Mouse (Mus musculus) embryonic facial prominence, embryonic 13.5 days (tissue): ENCODE measurements around the gene Atrip. TPM values are rescaled to one million over a fixed set of nuclear protein-coding genes. Genes with fewer than 3 reads are reported as not detected.

Experiments
- ATAC-seq: fragments of 200-750 bp; cut with Nextera tagmentation; 2 replicates; pipeline ENCODE4 v1.8.0; 2017; ENCODE audit warnings: low read depth; ENCODE audit not compliant: insufficient number of reproducible peaks, insufficient read depth, low FRiP score, low TSS enrichment
- H3K27ac ChIP-seq: fragments of 300-500 bp; sonication (generic); 2 replicates; pipeline ENCODE4 v1.5.1; 2015; ENCODE audit warnings: moderate library complexity, mild to moderate bottlenecking, inconsistent platforms
- H3K27me3 ChIP-seq: fragments of 300-500 bp; sonication (generic); 2 replicates; pipeline ENCODE4 v1.6.1; 2015; ENCODE audit warnings: mild to moderate bottlenecking, inconsistent platforms
- H3K36me3 ChIP-seq: fragments of 300-500 bp; sonication (generic); 2 replicates; pipeline ENCODE4 v1.6.1; 2015; ENCODE audit warnings: mild to moderate bottlenecking, inconsistent platforms
- H3K4me1 ChIP-seq: fragments of 300-500 bp; sonication (generic); 2 replicates; pipeline ENCODE4 v1.6.1; 2015; ENCODE audit warnings: inconsistent platforms
- H3K4me2 ChIP-seq: fragments of 300-500 bp; sonication (generic); 2 replicates; pipeline ENCODE4 v1.6.1; 2015; ENCODE audit warnings: moderate library complexity, mild to moderate bottlenecking, inconsistent platforms
- H3K4me3 ChIP-seq: fragments of 300-500 bp; sonication (generic); 2 replicates; pipeline ENCODE4 v1.5.1; 2015; ENCODE audit warnings: mild to moderate bottlenecking, inconsistent platforms
- H3K9ac ChIP-seq: fragments of 300-500 bp; sonication (generic); 2 replicates; pipeline ENCODE4 v1.6.1; 2015; ENCODE audit warnings: mild to moderate bottlenecking, inconsistent platforms
- H3K9me3 ChIP-seq: fragments of 300-500 bp; sonication (generic); 2 replicates; pipeline ENCODE4 v1.6.1; 2016; ENCODE audit warnings: inconsistent platforms
- WGBS: fragments of 180-500 bp; shearing (Covaris S2); methylation state at CpG from one replicate; pipeline ENCODE4 v1.1.7; 2015; ENCODE audit warnings: mixed read lengths; 5-methylcytosine and 5-hydroxymethylcytosine counted together
- polyA plus RNA-seq: library from polyadenylated mRNA; unstranded; fragments of >200 nt; fragmentation: Nextera tagmentation; extraction: Ambion mirVana; gene quantifications from 2 replicates; pipeline ENCODE4 v1.2.1, GENCODE M21; 2015

Atrip gene
- polyA plus RNA-seq, 1 experiment from 2014 or later = 29.6 TPM

DNA sequence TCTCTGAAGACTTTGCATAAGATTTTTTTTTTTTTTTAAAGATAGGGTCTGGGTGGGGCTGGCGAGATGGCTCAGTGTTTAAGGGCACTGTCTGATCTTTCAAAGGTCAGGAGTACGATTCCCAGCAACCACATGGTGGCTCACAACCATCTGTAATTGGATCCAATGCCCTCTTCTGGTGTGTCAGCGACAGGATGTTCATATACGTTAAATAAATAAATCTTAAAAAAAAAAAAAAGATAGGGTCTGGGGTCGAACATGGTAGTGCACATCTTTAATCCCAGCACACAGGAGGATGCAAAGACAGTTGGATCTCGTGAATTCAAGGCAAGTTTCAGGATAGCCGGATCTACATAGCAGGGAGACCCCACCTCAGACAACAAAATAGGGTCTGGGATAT is 24.6 kb downstream of the Atrip start:
- H3K9ac ChIP-seq = no peak overlapping the region

DNA sequence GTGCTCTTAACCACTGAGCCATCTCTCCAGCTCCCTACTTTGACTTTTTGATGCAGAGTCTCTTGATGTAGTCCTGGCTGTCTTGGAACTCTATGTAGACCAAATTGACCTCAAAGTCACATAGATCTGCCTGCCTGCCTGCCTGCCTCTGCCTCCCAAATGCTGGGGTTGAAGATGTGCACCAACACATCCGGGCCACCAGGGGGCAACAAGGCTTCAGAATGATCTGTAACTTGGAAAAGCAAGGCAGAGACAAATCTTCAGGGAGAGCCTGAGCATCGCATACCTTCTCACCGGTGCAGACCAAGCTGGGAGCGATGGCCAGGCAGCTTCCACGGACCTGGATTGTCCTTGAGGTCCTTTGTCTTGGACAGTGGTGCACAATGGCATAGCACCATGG is 27.6 kb downstream of the Atrip start:
- no peak overlapping the region for H3K27ac ChIP-seq
- 38% methylated on average over 5 of the region's 5 CpGs for WGBS
- no peak overlapping the region for H3K4me3 ChIP-seq
- H3K4me2 ChIP-seq = no peak overlapping the region
- H3K9ac ChIP-seq = no peak overlapping the region
- no peaks in the 10 kb centered on the region for H3K9me3 ChIP-seq
- no peaks in the 10 kb centered on the region for H3K4me1 ChIP-seq
- H3K27me3 ChIP-seq = no peaks in the 10 kb centered on the region
- no peak for ATAC-seq
- peaks cover 22% of the 10 kb centered on the region for H3K36me3 ChIP-seq

More for the DNA sequence above, 24.6 kb downstream of the Atrip start:
- Histone ChIP-seq H3K4me3 (no peak overlapping the region), H3K27me3 (no peaks in the 10 kb centered on the region), H3K36me3 (peaks cover 39% of the 10 kb centered on the region), H3K27ac (no peak overlapping the region), H3K9me3 (no peaks in the 10 kb centered on the region), H3K4me2 (no peak overlapping the region), H3K4me1 (peaks cover 9% of the 10 kb centered on the region)
- no peak for ATAC-seq
- WGBS = 75% methylated on average over 7 of the region's 7 CpGs

DNA sequence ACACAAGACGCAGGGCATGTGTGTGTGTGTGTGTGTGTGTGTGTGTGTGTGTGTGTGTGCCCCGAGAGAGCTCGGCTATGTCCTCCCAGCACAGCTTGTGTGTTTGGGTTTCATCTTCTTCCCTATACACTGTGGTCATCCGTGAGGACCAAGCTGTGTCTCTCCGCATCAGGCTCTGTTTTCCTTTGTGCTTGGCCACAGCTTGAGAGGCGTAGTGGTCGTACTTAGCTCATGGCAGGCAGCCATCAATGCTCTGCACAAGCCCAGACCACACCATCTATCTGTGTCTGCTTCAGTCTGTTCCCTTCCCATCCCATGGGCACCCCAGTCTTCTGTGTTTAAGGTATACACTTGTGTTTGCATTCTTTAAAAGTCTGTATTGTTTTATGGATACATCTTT is 32.6 kb downstream of the Atrip start:
- no peak overlapping the region for H3K4me3 ChIP-seq
- H3K27me3 ChIP-seq = no peaks in the 10 kb centered on the region
- peaks cover 5% of the 10 kb centered on the region for H3K36me3 ChIP-seq
- WGBS = 74% methylated on average over 7 of the region's 7 CpGs
- no peak overlapping the region for H3K27ac ChIP-seq
- no peak overlapping the region for H3K9ac ChIP-seq
- no peaks in the 10 kb centered on the region for H3K9me3 ChIP-seq
- H3K4me2 ChIP-seq = no peak overlapping the region
- ATAC-seq = no peak
- peaks cover 29% of the 10 kb centered on the region for H3K4me1 ChIP-seq

DNA sequence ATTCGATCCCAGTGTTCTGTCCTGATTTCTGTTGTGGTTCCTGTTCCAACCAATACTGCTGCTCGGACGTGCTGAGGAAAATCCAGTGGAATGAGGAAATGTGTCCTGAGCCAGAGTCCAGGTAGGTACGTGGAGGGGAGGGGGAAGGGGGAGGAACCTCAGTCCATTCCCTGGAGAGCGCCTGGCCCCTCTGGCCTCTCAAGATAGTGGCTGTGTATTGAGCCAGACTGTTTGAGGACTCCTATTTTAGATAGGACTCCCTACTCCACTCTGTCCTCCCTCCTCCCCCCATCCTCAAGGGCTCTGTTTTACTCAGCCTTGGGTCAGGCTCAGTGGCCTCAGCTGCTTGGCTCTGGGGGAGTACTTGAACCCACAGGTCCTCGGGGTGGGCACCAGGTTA is 33.0 kb downstream of the Atrip start:
- Histone ChIP-seq H3K27ac (no peak overlapping the region), H3K27me3 (no peaks in the 10 kb centered on the region), H3K4me2 (no peak overlapping the region), H3K9ac (peak overlapping the region; percentile 46; the same call in 1 of the 2 replicates), H3K4me1 (peaks cover 29% of the 10 kb centered on the region), H3K9me3 (no peaks in the 10 kb centered on the region), H3K4me3 (no peak overlapping the region), H3K36me3 (peaks cover 3% of the 10 kb centered on the region; the same call in 1 of the 2 replicates)
- WGBS = 57% methylated on average over 6 of the region's 6 CpGs
- ATAC-seq = no peak

DNA sequence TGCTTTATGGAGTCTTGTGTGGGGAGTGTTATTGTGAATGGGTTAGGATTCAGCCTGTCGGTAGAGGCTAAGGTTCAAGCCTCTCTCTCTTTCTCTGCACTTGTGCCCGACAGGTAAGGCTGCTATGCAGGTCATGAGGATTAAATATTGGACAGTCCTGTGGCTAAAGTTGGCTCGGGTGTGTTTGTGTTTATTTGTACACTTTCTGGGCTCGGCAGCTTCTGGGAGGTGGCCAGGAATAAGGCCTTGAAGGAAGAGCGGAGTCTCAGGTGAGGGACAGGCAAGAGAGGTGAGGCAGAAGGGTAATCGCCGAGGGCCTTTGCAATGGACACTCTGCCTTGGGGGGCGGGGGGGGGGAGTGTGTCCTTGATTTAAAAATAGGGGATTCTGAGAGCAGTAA is 33.7 kb downstream of the Atrip start:
- peaks cover 29% of the 10 kb centered on the region for H3K4me1 ChIP-seq
- H3K4me2 ChIP-seq = peak overlapping the region; percentile 85; the same call in 1 of the 2 replicates
- peaks cover 3% of the 10 kb centered on the region; the same call in 1 of the 2 replicates for H3K36me3 ChIP-seq
- peak overlapping the region; percentile 46 for H3K9ac ChIP-seq
- no peak for ATAC-seq
- no peaks in the 10 kb centered on the region for H3K9me3 ChIP-seq
- no peaks in the 10 kb centered on the region for H3K27me3 ChIP-seq
- 79% methylated on average over 8 of the region's 8 CpGs for WGBS
- H3K27ac ChIP-seq = no peak overlapping the region
- no peak overlapping the region for H3K4me3 ChIP-seq

DNA sequence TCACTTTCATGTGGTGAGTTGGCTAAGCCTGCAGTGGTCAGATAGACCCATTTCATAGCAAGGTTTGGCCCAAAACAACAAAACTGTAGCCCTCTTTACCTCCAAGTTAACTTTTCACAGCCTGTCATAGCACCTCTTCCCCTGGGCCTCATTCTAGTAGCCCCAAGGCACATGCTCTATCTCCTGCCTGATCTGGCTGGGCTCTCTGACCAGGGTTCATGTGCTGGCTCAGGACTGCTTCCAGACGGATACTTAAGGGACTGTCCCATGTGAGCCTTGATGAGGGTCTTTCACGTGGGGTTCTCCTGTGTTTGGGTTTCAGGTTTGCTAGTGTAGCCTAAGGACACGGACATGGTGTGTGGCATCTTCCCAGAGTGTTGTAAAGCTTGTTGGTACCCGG is 34.2 kb downstream of the Atrip start:
- Histone ChIP-seq H3K27me3 (no peaks in the 10 kb centered on the region), H3K4me1 (peaks cover 29% of the 10 kb centered on the region), H3K9ac (0 out of 2 replicates have a peak overlapping the region, but pooled peaks have one; percentile 88), H3K9me3 (no peaks in the 10 kb centered on the region), H3K27ac (no peak overlapping the region), H3K4me2 (peak overlapping the region; percentile 85), H3K36me3 (peaks cover 3% of the 10 kb centered on the region; the same call in 1 of the 2 replicates), H3K4me3 (peak overlapping the region; percentile 78)
- 73% methylated on average over 4 of the region's 4 CpGs for WGBS
- ATAC-seq = no peak

DNA sequence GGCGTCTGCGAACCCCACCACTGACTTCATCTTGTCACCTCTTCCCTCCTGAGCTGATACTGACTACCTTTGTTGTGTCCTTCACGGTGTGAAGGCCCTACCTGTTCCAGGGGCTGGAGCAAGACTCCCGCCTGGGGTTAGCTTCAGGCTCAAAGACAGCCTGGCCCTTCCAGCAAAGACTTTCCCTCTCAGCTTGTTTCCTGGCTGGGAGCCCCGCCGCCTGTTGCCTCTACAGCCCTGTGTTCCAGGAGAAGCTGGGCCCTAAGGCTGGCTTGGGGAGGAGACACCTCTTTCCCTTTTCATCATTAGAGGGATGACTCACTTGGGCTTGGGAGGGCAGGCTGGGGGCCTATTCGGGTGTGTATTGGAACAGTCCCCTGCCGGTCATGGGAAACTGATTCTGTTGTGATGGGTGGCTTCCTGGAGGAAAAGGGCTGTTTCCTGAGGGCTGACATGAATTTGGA is 35.0 kb downstream of the Atrip start:
- H3K27me3 ChIP-seq = no peaks in the 10 kb centered on the region
- peak overlapping the region; percentile 69 for H3K27ac ChIP-seq
- H3K4me3 ChIP-seq = peak overlapping the region; percentile 78
- 10% methylated on average over 8 of the region's 8 CpGs for WGBS
- H3K9me3 ChIP-seq = no peaks in the 10 kb centered on the region
- peak overlapping the region; percentile 88 for H3K9ac ChIP-seq
- H3K4me1 ChIP-seq = peaks cover 29% of the 10 kb centered on the region
- no peaks in the 10 kb centered on the region for H3K36me3 ChIP-seq
- H3K4me2 ChIP-seq = peak overlapping the region; percentile 85
- peak; percentile 27; the same call in 1 of the 2 replicates for ATAC-seq

DNA sequence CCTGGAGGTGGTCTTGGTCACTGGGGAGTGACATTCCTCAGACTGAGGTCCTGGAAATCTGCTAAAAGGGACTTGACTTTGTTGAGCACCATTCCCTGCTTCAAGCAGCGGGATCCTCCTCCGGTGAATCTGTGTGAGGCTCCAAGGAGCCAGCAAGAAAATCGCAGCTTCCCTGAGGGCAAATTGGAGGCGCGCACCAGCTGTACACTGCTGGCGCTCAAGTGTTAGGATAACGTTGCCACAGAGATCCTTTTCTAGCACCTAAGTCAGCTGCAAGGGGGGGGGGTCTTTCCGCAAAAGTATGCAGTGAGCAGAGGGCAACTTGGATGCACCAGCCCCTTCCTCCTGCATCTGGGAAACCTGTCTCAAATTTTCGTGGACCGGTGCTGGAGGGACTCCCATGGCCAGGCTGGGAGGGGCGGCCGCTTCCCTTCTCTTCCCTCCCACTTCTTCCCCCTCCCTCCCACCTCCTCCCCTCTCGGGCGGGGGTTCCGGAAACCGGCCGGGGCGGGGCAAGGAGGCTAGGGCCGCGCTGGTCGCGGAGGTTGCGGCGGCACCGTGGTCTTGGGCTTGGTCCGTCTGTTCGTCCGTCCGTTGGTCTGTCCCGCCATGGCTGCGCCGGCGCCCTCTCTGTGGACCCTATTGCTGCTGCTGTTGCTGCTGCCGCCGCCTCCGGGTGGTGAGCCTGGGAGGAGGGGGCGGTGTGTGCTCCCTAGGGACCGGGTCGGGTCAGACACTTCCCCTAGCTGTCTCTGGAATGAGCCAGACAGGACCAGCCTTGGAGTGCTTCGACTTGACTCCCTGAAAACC is 35.6 kb downstream of the Atrip start, which contains the start of gene Shisa5:
TSS of gene Shisa5 (plus strand) at position 480 of the 810 bp plus-strand sequence.
- peak within 1 kb of the TSS; percentile 85 for H3K4me2 ChIP-seq
- H3K27me3 ChIP-seq = no peaks in the 10 kb centered on the region
- under 1% methylated on average over 40 of the region's 40 CpGs for WGBS
- no peaks in the 10 kb centered on the region for H3K9me3 ChIP-seq
- H3K9ac ChIP-seq = peak within 1 kb of the TSS; percentile 88
- H3K36me3 ChIP-seq = no peaks in the 10 kb centered on the region
- H3K27ac ChIP-seq = peak within 1 kb of the TSS; percentile 69
- peak; percentile 85 for ATAC-seq
- H3K4me1 ChIP-seq = peaks cover 29% of the 10 kb centered on the region
- peak within 1 kb of the TSS; percentile 78 for H3K4me3 ChIP-seq

DNA sequence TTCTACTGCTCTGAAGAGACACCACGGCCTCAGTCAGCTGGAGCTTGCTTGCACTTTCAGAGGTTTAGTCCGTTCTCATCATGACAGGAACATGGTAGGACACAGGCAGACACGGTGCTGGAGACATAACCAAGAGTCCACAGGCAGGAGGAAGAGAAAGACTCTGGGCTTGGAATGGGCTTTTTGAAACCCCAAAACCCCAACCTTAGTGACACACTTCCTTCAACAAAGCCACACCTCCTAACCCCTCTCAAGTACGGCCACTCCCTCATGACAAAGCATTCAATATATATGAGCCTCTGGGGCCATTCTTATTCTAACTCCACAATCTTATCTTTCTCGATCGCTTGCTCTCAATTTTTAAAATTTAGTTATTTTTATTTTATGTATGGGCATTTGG is 41.5 kb downstream of the Atrip start:
- no peak for ATAC-seq
- Histone ChIP-seq H3K4me2 (no peak overlapping the region), H3K9ac (no peak overlapping the region), H3K9me3 (no peaks in the 10 kb centered on the region), H3K36me3 (peaks cover 28% of the 10 kb centered on the region), H3K27me3 (no peaks in the 10 kb centered on the region), H3K27ac (no peak overlapping the region), H3K4me3 (no peak overlapping the region), H3K4me1 (no peaks in the 10 kb centered on the region)
- WGBS = 85% methylated on average over 6 of the region's 6 CpGs

DNA sequence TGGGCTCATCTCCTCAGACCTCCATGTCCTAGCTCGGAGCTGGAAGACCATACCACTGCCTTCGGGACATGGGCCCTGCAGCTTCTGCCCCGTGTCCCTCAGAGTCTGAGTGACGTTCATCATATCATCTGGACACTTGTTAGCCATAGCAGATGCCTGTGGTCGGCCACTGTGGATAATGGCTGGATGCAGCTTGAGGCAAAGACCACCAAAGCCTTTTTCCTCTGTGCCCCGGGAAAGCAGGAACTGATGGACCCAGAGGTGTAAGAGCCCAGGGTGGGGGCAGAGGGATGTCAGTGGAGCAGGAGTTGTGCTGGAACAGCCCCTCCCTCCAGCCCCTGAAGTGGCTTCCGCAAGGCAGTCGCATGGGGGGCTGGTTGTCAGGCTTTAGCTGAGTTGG is 42.2 kb downstream of the Atrip start:
- Histone ChIP-seq H3K9ac (no peak overlapping the region), H3K36me3 (peaks cover 36% of the 10 kb centered on the region), H3K9me3 (no peaks in the 10 kb centered on the region), H3K4me1 (no peaks in the 10 kb centered on the region), H3K4me2 (no peak overlapping the region), H3K27me3 (no peaks in the 10 kb centered on the region), H3K27ac (no peak overlapping the region), H3K4me3 (no peak overlapping the region)
- WGBS = 80% methylated on average over 8 of the region's 8 CpGs
- ATAC-seq = no peak

DNA sequence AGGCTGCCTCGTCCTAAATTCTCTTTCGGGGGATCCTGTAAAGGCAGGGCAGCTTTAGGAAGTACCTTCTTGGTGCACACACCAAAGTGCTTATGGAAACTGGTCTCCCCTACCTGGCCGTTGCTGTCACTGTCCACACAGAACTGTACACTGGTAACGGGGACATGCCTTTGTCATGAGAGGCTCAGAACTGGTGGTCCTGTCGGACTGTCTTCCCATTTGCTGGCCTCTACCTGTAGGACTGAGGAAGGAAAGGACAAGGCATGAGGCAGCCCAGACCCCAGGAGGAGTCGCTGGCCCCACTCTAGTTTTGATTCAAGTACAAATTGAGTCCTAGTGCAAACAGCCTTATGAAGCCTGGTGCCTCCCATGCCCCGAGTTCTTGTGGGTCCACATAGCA is 42.9 kb downstream of the Atrip start:
- no peak overlapping the region for H3K4me2 ChIP-seq
- peaks cover 41% of the 10 kb centered on the region for H3K36me3 ChIP-seq
- no peak for ATAC-seq
- H3K4me3 ChIP-seq = no peak overlapping the region
- no peaks in the 10 kb centered on the region for H3K9me3 ChIP-seq
- no peaks in the 10 kb centered on the region for H3K27me3 ChIP-seq
- H3K9ac ChIP-seq = no peak overlapping the region
- H3K4me1 ChIP-seq = no peaks in the 10 kb centered on the region
- WGBS = 95% methylated on average over 7 of the region's 7 CpGs
- no peak overlapping the region for H3K27ac ChIP-seq

DNA sequence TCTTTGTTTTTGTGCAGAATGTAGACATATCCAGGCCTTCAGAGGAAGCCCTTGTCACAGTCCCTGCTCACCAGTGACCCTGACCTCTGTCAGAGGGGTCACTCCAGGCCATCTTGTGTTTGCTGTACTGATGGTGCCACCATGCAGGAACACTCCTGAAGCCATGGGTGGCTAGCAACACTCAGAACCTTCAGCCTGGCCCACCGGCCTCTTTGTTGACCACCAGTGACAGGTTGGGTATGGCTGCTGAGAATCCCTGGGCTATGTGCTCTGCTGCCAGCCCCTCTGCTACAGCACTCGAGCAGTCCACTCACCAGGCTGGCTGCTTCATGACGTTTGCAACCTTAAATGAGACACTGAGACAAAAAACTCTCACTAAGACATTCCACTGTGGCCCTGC is 43.6 kb downstream of the Atrip start:
- 75% methylated on average over 3 of the region's 3 CpGs for WGBS
- ATAC-seq = no peak
- Histone ChIP-seq H3K4me1 (no peaks in the 10 kb centered on the region), H3K4me2 (no peak overlapping the region), H3K36me3 (peaks cover 48% of the 10 kb centered on the region), H3K27ac (no peak overlapping the region), H3K9me3 (no peaks in the 10 kb centered on the region), H3K9ac (no peak overlapping the region), H3K4me3 (no peak overlapping the region), H3K27me3 (no peaks in the 10 kb centered on the region)
